Mouse (Mus musculus): ENCODE measurements around the gene Ankrd16. TPM values are rescaled to one million over a fixed set of nuclear protein-coding genes. Genes with fewer than 3 reads are reported as not detected.

Ankrd16 gene
- polyA plus RNA-seq (2012; rRNA removed) (19.0 and 21.4 TPM in 2 replicates), polyA plus RNA-seq (2014; fragmentation: Nextera tagmentation; extraction: Ambion mirVana) (4.0 and 6.2 TPM in 2 replicates)

GRCm38 (mm10) chr2:11777091-11778068 is at the start of gene Ankrd16, which contains the start of gene Fbh1:
Ankrd16 (plus strand) TSS chr2:11777876.
Fbh1 (minus strand) TSS chr2:11777582.
- Histone ChIP-seq H3K27ac (peak within 1 kb of the TSS; percentile 83), H3K36me3 (replicated peaks; ENCODE audit: control insufficient read depth, insufficient read depth, low read depth) (peaks cover 5% of the 10 kb centered on the region), H3K9ac (replicated peaks) (peak within 1 kb of the TSS; percentile 71), H3K9me3 (ENCODE audit: control insufficient read depth, low read length) (no peaks in the 10 kb centered on the region), H3K4me3 (ENCODE audit: insufficient read depth in 1 of 2, low read depth in 2 of 2, low read length in 2 of 2) (peak within 1 kb of the TSS; percentile 69 to 72), H3K27me3 (ENCODE audit: control insufficient read depth, insufficient read depth, low read length) (no peaks in the 10 kb centered on the region), H3K4me1 (replicated peaks; ENCODE audit: control insufficient read depth in 2 of 2, insufficient read depth in 2 of 2, low read length in 1 of 2) (peaks cover 9 to 12% of the 10 kb centered on the region in 2 experiments), H3K4me2 (ENCODE audit: low read depth) (peak within 1 kb of the TSS; percentile 99)
- DNase-seq (ENCODE audit: low read depth in 3 of 3, low spot score in 3 of 3) (peak; percentile 100), ATAC-seq (ENCODE audit: insufficient read depth) (peak; percentile 91)
- no peak for TF ChIP-seq EP300 (IDR thresholded peaks at IDR 0.05; ENCODE audit: low read depth)
- peak; percentile 33; the same call in 1 of the 2 replicates for TF ChIP-seq CTCF (IDR thresholded peaks at IDR 0.05; ENCODE audit: low read depth)
- under 1% methylated on average over 73 of the region's 73 CpGs for WGBS (ENCODE audit: insufficient replicate concordance)

- Histone ChIP-seq H3K4me2 (ENCODE audit: low read depth) (no peak overlapping the region), H3K27ac (no peak overlapping the region), H3K9ac (replicated peaks) (no peak overlapping the region), H3K9me3 (ENCODE audit: control insufficient read depth, low read length) (no peaks in the 10 kb centered on the region), H3K27me3 (ENCODE audit: control insufficient read depth, insufficient read depth, low read length) (no peaks in the 10 kb centered on the region), H3K4me3 (ENCODE audit: insufficient read depth in 1 of 2, low read depth in 2 of 2, low read length in 2 of 2) (no peak overlapping the region), H3K36me3 (replicated peaks; ENCODE audit: control insufficient read depth, insufficient read depth, low read depth) (no peaks in the 10 kb centered on the region), H3K4me1 (replicated peaks; ENCODE audit: control insufficient read depth in 2 of 2, insufficient read depth in 2 of 2, low read length in 1 of 2) (no peaks in the 10 kb centered on the region)
- ATAC-seq (ENCODE audit: insufficient read depth) (no peak), DNase-seq (ENCODE audit: low read depth in 3 of 3, low spot score in 3 of 3) (no peak)
- TF ChIP-seq EP300 (IDR thresholded peaks at IDR 0.05; ENCODE audit: low read depth), result no peak
- no peak for TF ChIP-seq CTCF (IDR thresholded peaks at IDR 0.05; ENCODE audit: low read depth)
- 50% methylated on average over 3 of the region's 3 CpGs for WGBS (ENCODE audit: insufficient replicate concordance)
Observed at GRCm38 (mm10) chr2:11729091-11729490, 48.6 kb upstream of the Ankrd16 start.

GRCm38 (mm10) chr2:11732978-11733377 is 44.7 kb upstream of the Ankrd16 start:
- ATAC-seq (ENCODE audit: insufficient read depth) (no peak), DNase-seq (ENCODE audit: low read depth in 3 of 3, low spot score in 3 of 3) (no peak)
- Histone ChIP-seq H3K27me3 (ENCODE audit: control insufficient read depth, insufficient read depth, low read length) (no peaks in the 10 kb centered on the region), H3K4me1 (replicated peaks; ENCODE audit: control insufficient read depth in 2 of 2, insufficient read depth in 2 of 2, low read length in 1 of 2) (no peaks in the 10 kb centered on the region), H3K4me3 (ENCODE audit: insufficient read depth in 1 of 2, low read depth in 2 of 2, low read length in 2 of 2) (no peak overlapping the region), H3K27ac (no peak overlapping the region), H3K9ac (replicated peaks) (no peak overlapping the region), H3K9me3 (ENCODE audit: control insufficient read depth, low read length) (no peaks in the 10 kb centered on the region), H3K36me3 (replicated peaks; ENCODE audit: control insufficient read depth, insufficient read depth, low read depth) (no peaks in the 10 kb centered on the region), H3K4me2 (ENCODE audit: low read depth) (no peak overlapping the region)
- no peak for TF ChIP-seq CTCF (IDR thresholded peaks at IDR 0.05; ENCODE audit: low read depth)
- no peak for TF ChIP-seq EP300 (IDR thresholded peaks at IDR 0.05; ENCODE audit: low read depth)
- WGBS (ENCODE audit: insufficient replicate concordance), result 57% methylated on average over 5 of the region's 5 CpGs

- Histone ChIP-seq H3K36me3 (replicated peaks; ENCODE audit: control insufficient read depth, insufficient read depth, low read depth) (peaks cover 1% of the 10 kb centered on the region; the same call in 1 of the 2 replicates), H3K4me1 (replicated peaks; ENCODE audit: control insufficient read depth in 2 of 2, insufficient read depth in 2 of 2, low read length in 1 of 2) (no peaks in the 10 kb centered on the region), H3K9ac (replicated peaks) (no peak overlapping the region), H3K27ac (no peak overlapping the region), H3K9me3 (ENCODE audit: control insufficient read depth, low read length) (no peaks in the 10 kb centered on the region), H3K4me3 (ENCODE audit: insufficient read depth in 1 of 2, low read depth in 2 of 2, low read length in 2 of 2) (no peak overlapping the region), H3K27me3 (ENCODE audit: control insufficient read depth, insufficient read depth, low read length) (no peaks in the 10 kb centered on the region), H3K4me2 (ENCODE audit: low read depth) (no peak overlapping the region)
- no peak for DNase-seq (ENCODE audit: low read depth in 3 of 3, low spot score in 3 of 3)
- TF ChIP-seq EP300 (IDR thresholded peaks at IDR 0.05; ENCODE audit: low read depth) (no peak), CTCF (IDR thresholded peaks at IDR 0.05; ENCODE audit: low read depth) (no peak)
- no peak for ATAC-seq (ENCODE audit: insufficient read depth)
- WGBS (ENCODE audit: insufficient replicate concordance), result 55% methylated on average over 6 of the region's 6 CpGs
Observed at GRCm38 (mm10) chr2:11735853-11736252, 41.8 kb upstream of the Ankrd16 start.

GRCm38 (mm10) chr2:11738794-11739193 is 38.9 kb upstream of the Ankrd16 start:
- no peak overlapping the region for H3K4me3 ChIP-seq (ENCODE audit: insufficient read depth in 1 of 2, low read depth in 2 of 2, low read length in 2 of 2)
- TF ChIP-seq CTCF (IDR thresholded peaks at IDR 0.05; ENCODE audit: low read depth) (no peak), EP300 (IDR thresholded peaks at IDR 0.05; ENCODE audit: low read depth) (no peak)
- WGBS (ENCODE audit: insufficient replicate concordance), result 61% methylated on average over 3 of the region's 3 CpGs
- H3K4me2 ChIP-seq (ENCODE audit: low read depth), result no peak overlapping the region
- H3K4me1 ChIP-seq (replicated peaks; ENCODE audit: control insufficient read depth in 2 of 2, insufficient read depth in 2 of 2, low read length in 1 of 2), result no peaks in the 10 kb centered on the region
- peaks cover 2% of the 10 kb centered on the region; the same call in 1 of the 2 replicates for H3K36me3 ChIP-seq (replicated peaks; ENCODE audit: control insufficient read depth, insufficient read depth, low read depth)
- DNase-seq (ENCODE audit: low read depth in 3 of 3, low spot score in 3 of 3) (no peak), ATAC-seq (ENCODE audit: insufficient read depth) (no peak)
- no peak overlapping the region for H3K27ac ChIP-seq
- no peaks in the 10 kb centered on the region for H3K9me3 ChIP-seq (ENCODE audit: control insufficient read depth, low read length)
- H3K9ac ChIP-seq (replicated peaks), result no peak overlapping the region
- no peaks in the 10 kb centered on the region for H3K27me3 ChIP-seq (ENCODE audit: control insufficient read depth, insufficient read depth, low read length)
